Mouse (Mus musculus) hematopoietic multipotent progenitor cell, adult 10-12 weeks (in vitro differentiated cells): ENCODE results near the gene Hvcn1. TPM values are rescaled to one million over a fixed set of nuclear protein-coding genes. Genes with fewer than 3 reads are reported as not detected.

Experiments
- polyA plus RNA-seq: library from polyadenylated mRNA; stranded (reverse); fragments of >175 nt; gene quantifications from 2 replicates; pipeline ENCODE4 v1.2.3, GENCODE M21; 2012; ENCODE audit warnings: low replicate concordance

Hvcn1 gene
- 217 and 339 TPM in 2 replicates for polyA plus RNA-seq

DNA sequence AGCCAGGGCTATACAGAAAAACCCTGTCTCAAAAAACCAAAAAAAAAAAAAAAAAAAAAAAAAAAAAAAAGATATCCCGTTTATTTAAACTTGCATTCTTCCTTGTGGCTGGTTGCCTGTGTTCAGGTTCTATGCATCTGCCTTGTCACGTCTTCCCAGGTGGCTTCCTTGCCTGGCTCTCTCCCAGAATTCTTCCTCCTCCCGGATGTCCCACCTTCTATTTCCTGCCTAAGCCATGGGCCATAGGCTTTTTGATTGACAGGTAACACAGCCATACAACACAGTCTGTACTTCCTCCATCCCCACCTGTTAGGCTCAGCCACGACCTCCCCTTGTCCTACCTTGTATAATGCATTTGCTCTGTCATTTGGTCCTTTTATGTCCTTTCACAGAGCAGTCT lies at the start of gene Hvcn1:
Gene Hvcn1, plus strand, starts transcription at position 330 of the 400 bp plus-strand sequence.

GRCm38 (mm10) chr5:122157827-122158381 lies 48.7 kb upstream of the Hvcn1 start, which contains the start of gene Ppp1cc:
Gene Ppp1cc (plus strand): TSS chr5:122158278.

DNA sequence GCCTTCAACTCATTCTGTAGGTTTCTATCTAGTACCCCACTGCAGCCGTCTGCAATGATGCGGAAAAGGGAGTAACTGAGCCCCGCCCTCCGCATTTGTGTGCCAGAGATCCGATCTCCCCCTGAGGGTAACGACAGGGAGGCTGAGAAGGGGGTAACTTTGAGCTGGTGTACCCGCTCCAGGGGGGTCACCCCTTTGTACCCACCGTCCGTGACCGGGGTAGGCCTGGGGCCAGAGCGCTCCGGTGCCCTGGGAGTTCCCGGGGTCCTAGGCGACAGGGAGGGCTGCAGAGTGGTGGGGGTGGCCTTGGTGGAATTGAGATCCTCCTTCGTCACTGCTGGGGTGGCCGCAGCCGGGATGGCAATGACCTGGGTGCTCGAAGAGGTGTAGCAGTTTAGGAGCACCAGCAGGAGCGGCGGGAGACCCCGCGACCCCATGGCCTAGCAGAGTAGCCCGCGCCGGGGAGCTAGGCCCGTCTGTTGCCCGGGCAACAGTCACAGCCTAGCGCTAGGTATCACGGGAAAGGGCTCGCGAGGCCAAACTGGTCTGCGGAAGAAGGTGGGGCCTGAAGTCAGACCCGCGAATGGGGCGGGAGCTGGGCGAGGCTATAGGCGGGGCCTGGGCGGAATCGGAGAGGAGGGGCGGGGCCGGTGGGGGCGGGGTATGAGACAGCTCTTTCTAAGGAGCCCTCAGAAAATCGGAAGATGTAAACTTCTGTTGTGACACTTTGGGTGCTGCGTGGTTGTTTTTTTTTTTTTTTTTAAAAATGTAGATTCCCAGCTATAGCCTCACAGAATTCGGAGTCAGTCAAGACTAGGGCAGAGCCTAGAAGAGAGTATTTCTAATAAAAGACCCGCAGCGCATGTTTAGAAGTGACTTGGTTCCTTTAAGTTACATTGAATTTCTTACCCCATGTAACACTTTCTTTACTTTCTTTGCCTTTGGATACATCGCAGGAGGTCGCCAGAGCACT lies 57.6 kb downstream of the Hvcn1 start, which contains the start of gene Tctn1:
Gene Tctn1, minus strand, starts transcription at position 528 of the 973 bp plus-strand sequence.

GRCm38 (mm10) chr5:122284183-122285028 lies 77.8 kb downstream of the Hvcn1 start, which contains the start of gene Pptc7:
Gene Pptc7 (plus strand): TSS chr5:122284365.

Other genes with a start within 250 kb of the Hvcn1 start
- gene Cux2, start 156.7 kb upstream of the Hvcn1 start, polyA plus RNA-seq, result 0.06 TPM in 1 of 2 replicates, not detected in the other
- not detected in 2 replicates for gene Myl2, start 105.9 kb upstream of the Hvcn1 start, polyA plus RNA-seq
- 0.15 TPM in 1 of 2 replicates, not detected in the other for gene Ccdc63, start 66.0 kb upstream of the Hvcn1 start, polyA plus RNA-seq
- gene Ppp1cc, start 48.5 kb upstream of the Hvcn1 start, polyA plus RNA-seq, result 90.1 and 100 TPM in 2 replicates
- gene Tctn1, start 57.7 kb downstream of the Hvcn1 start, polyA plus RNA-seq, result 18.2 and 18.9 TPM in 2 replicates
- 13.9 and 25.2 TPM in 2 replicates for gene Pptc7, start 77.6 kb downstream of the Hvcn1 start, polyA plus RNA-seq
- gene Rad9b, start 147.4 kb downstream of the Hvcn1 start, polyA plus RNA-seq, result 1.1 and 2.6 TPM in 2 replicates
- gene Vps29, start 147.6 kb downstream of the Hvcn1 start, polyA plus RNA-seq, result 6.0 and 12.7 TPM in 2 replicates
- 17.6 and 24.9 TPM in 2 replicates for gene Gpn3, start 165.1 kb downstream of the Hvcn1 start, polyA plus RNA-seq
- 11.1 and 14.0 TPM in 2 replicates for gene Fam216a, start 165.6 kb downstream of the Hvcn1 start, polyA plus RNA-seq
- gene Arpc3, start 185.1 kb downstream of the Hvcn1 start, polyA plus RNA-seq, result 32.4 and 72.1 TPM in 2 replicates
- 8.8 and 14.5 TPM in 2 replicates for gene Anapc7, start 214.9 kb downstream of the Hvcn1 start, polyA plus RNA-seq